Mouse (Mus musculus): ENCODE measurements around the gene Slc44a1. TPM values are rescaled to one million over a fixed set of nuclear protein-coding genes. Genes with fewer than 3 reads are reported as not detected.

The Slc44a1 gene
- 10.8 and 12.0 TPM in 2 replicates for polyA plus RNA-seq (2016; fragmentation: Nextera tagmentation; extraction: Ambion mirVana)

GRCm38 (mm10) chr4:53440010-53440815 lies at the start of gene Slc44a1:
Slc44a1 (plus strand) TSS chr4:53440413.
- H3K9me3 ChIP-seq = no peaks in the 10 kb centered on the region
- H3K4me3 ChIP-seq = peak within 1 kb of the TSS; percentile 85
- peaks cover 25% of the 10 kb centered on the region for H3K27me3 ChIP-seq (ENCODE audit: insufficient read depth, poor library complexity, severe bottlenecking)
- DNase-seq (ENCODE audit: low spot score) = peak; percentile 88
- under 1% methylated on average over 118 of the region's 122 CpGs for WGBS
- peak within 1 kb of the TSS; percentile 92 for H3K27ac ChIP-seq
- peaks cover 27% of the 10 kb centered on the region for H3K4me1 ChIP-seq (replicated peaks)
- H3K36me3 ChIP-seq = no peaks in the 10 kb centered on the region

- Histone ChIP-seq H3K4me3 (no peak overlapping the region), H3K9me3 (no peaks in the 10 kb centered on the region), H3K27me3 (ENCODE audit: insufficient read depth, poor library complexity, severe bottlenecking) (no peaks in the 10 kb centered on the region), H3K4me1 (replicated peaks) (no peaks in the 10 kb centered on the region), H3K27ac (no peak overlapping the region), H3K36me3 (no peaks in the 10 kb centered on the region)
- 84% methylated on average over 3 of the region's 3 CpGs for WGBS
- no peak for DNase-seq (ENCODE audit: low spot score)
Observed at GRCm38 (mm10) chr4:53395002-53395401, 45.2 kb upstream of the Slc44a1 start.

DNA sequence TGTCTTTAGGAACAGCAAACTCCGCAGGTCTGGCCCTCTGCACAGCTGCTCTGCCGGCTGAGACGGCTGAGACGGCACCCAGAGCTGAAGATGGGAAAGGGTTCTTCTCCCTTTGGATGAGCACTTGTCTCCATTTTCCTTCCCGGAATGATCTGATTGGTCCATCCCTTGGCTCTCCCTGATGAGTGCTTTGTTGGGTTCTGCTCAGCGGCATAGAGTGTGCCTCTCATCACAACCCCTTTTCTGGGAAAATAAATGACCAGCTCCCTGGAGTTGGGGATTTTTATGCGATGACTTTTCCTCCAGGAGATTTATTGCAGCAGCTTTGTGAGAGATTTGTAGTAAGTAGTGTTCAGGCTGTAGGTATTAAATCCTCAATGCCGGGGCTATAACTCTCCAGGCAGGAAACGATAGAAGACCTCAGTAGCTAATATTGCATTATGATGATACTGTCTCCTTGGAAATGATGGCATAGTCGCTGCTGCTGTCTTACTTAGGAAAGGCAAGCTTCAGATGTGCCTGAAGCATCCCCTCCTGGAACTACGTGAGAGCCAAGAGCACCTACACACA lies 43.5 kb upstream of the Slc44a1 start:
- Histone ChIP-seq H3K27ac (no peak overlapping the region), H3K36me3 (no peaks in the 10 kb centered on the region), H3K4me3 (no peak overlapping the region), H3K4me1 (replicated peaks) (no peaks in the 10 kb centered on the region), H3K9me3 (no peaks in the 10 kb centered on the region), H3K27me3 (ENCODE audit: insufficient read depth, poor library complexity, severe bottlenecking) (no peaks in the 10 kb centered on the region)
- WGBS = 84% methylated on average over 11 of the region's 11 CpGs
- no peak for DNase-seq (ENCODE audit: low spot score)

- Histone ChIP-seq H3K27ac (no peak overlapping the region), H3K4me3 (no peak overlapping the region), H3K4me1 (replicated peaks) (no peaks in the 10 kb centered on the region), H3K9me3 (no peaks in the 10 kb centered on the region), H3K36me3 (no peaks in the 10 kb centered on the region), H3K27me3 (ENCODE audit: insufficient read depth, poor library complexity, severe bottlenecking) (no peaks in the 10 kb centered on the region)
- DNase-seq (ENCODE audit: low spot score) = no peak
- WGBS = 80% methylated on average over 4 of the region's 4 CpGs
Observed at GRCm38 (mm10) chr4:53397280-53398117, 42.7 kb upstream of the Slc44a1 start.

- H3K27me3 ChIP-seq (ENCODE audit: insufficient read depth, poor library complexity, severe bottlenecking) = no peaks in the 10 kb centered on the region
- H3K9me3 ChIP-seq = no peaks in the 10 kb centered on the region
- no peaks in the 10 kb centered on the region for H3K36me3 ChIP-seq
- H3K4me3 ChIP-seq = no peak overlapping the region
- no peaks in the 10 kb centered on the region for H3K4me1 ChIP-seq (replicated peaks)
- no peak for DNase-seq (ENCODE audit: low spot score)
- 78% methylated on average over 5 of the region's 5 CpGs for WGBS
- no peak overlapping the region for H3K27ac ChIP-seq
Observed at GRCm38 (mm10) chr4:53398561-53398960, 41.7 kb upstream of the Slc44a1 start.

DNA sequence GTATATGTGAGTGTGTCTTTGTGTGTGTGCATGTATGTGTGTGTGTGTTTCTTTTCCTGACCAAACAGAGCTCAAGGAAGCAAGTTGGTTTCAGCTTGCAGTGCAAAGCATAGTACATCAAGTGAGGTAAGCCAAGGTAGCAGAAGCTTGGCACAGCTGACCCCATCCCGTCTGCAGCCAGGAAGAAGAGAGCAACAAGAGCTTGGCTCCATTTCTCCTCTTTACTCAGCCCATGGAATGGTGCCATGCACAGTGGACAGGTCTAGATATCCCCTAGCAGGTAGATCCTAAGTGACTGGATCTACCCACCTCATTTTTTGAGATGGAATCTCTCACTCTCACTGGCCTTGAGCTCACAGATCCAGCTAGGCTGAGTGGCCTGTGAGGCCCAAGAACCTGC lies 40.8 kb upstream of the Slc44a1 start:
- Histone ChIP-seq H3K4me1 (replicated peaks) (no peaks in the 10 kb centered on the region), H3K9me3 (no peaks in the 10 kb centered on the region), H3K36me3 (no peaks in the 10 kb centered on the region), H3K27me3 (ENCODE audit: insufficient read depth, poor library complexity, severe bottlenecking) (no peaks in the 10 kb centered on the region), H3K4me3 (no peak overlapping the region), H3K27ac (no peak overlapping the region)
- 88% methylated on average over 1 of the region's 1 CpGs for WGBS
- DNase-seq (ENCODE audit: low spot score) = no peak

DNA sequence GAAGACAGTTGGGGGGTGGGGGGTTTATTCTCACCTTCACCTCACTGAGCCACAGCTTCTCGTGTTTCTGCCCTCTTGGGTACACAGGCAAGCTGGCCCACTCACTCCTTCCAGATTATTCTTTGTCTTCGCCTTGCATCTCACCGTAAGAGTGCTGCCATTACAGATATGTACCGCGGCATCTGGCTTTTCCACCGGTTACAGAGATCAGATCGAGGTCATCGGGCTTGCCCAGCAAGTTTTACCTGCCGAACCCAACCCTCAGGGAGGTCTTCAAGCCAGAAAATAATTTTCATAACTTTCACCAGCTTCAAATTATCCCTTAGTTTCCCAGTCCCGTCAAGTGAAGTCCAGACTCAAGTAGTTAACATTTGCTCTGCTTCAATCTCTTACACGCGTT lies 36.8 kb upstream of the Slc44a1 start:
- no peaks in the 10 kb centered on the region for H3K27me3 ChIP-seq (ENCODE audit: insufficient read depth, poor library complexity, severe bottlenecking)
- H3K27ac ChIP-seq = no peak overlapping the region
- H3K9me3 ChIP-seq = no peaks in the 10 kb centered on the region
- H3K4me3 ChIP-seq = no peak overlapping the region
- no peak for DNase-seq (ENCODE audit: low spot score)
- 95% methylated on average over 12 of the region's 12 CpGs for WGBS
- H3K36me3 ChIP-seq = no peaks in the 10 kb centered on the region
- H3K4me1 ChIP-seq (replicated peaks) = no peaks in the 10 kb centered on the region

GRCm38 (mm10) chr4:53404431-53404925 lies 35.7 kb upstream of the Slc44a1 start:
- no peak for DNase-seq (ENCODE audit: low spot score)
- Histone ChIP-seq H3K9me3 (no peaks in the 10 kb centered on the region), H3K27ac (no peak overlapping the region), H3K36me3 (no peaks in the 10 kb centered on the region), H3K4me3 (no peak overlapping the region), H3K27me3 (ENCODE audit: insufficient read depth, poor library complexity, severe bottlenecking) (no peaks in the 10 kb centered on the region), H3K4me1 (replicated peaks) (no peaks in the 10 kb centered on the region)
- WGBS = 90% methylated on average over 6 of the region's 6 CpGs

DNA sequence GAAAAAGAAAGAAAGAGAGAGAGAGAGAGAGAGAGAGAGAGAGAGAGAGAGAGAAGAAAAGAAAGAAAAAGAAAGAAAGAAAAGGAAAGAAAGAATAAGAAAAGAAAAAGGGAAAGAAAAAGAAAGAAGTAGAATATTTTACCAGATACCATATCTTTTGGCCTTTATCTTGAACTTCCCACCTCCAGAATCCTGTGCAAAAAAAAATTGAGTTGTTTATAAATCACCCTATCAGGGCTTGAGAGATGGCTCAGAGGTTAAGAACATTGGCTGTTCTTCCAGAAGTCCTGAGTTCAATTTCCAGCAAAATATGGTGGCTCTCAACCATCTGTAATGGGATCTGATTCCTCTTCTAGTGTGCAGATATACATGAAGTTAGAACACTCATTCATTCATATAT lies 33.3 kb upstream of the Slc44a1 start:
- no peak overlapping the region for H3K4me3 ChIP-seq
- H3K27ac ChIP-seq = no peak overlapping the region
- H3K9me3 ChIP-seq = no peaks in the 10 kb centered on the region
- H3K27me3 ChIP-seq (ENCODE audit: insufficient read depth, poor library complexity, severe bottlenecking) = no peaks in the 10 kb centered on the region
- H3K36me3 ChIP-seq = no peaks in the 10 kb centered on the region
- 0 out of 2 replicates have a peak, but pooled peaks cover 4% of the 10 kb centered on the region for H3K4me1 ChIP-seq (replicated peaks)
- no peak for DNase-seq (ENCODE audit: low spot score)

- Histone ChIP-seq H3K27me3 (ENCODE audit: insufficient read depth, poor library complexity, severe bottlenecking) (no peaks in the 10 kb centered on the region), H3K27ac (no peak overlapping the region), H3K4me1 (replicated peaks) (0 out of 2 replicates have a peak, but pooled peaks cover 4% of the 10 kb centered on the region), H3K4me3 (no peak overlapping the region), H3K36me3 (no peaks in the 10 kb centered on the region), H3K9me3 (no peaks in the 10 kb centered on the region)
- DNase-seq (ENCODE audit: low spot score) = no peak
- WGBS = 86% methylated on average over 8 of the region's 8 CpGs
Observed at GRCm38 (mm10) chr4:53408821-53409220, 31.4 kb upstream of the Slc44a1 start.

DNA sequence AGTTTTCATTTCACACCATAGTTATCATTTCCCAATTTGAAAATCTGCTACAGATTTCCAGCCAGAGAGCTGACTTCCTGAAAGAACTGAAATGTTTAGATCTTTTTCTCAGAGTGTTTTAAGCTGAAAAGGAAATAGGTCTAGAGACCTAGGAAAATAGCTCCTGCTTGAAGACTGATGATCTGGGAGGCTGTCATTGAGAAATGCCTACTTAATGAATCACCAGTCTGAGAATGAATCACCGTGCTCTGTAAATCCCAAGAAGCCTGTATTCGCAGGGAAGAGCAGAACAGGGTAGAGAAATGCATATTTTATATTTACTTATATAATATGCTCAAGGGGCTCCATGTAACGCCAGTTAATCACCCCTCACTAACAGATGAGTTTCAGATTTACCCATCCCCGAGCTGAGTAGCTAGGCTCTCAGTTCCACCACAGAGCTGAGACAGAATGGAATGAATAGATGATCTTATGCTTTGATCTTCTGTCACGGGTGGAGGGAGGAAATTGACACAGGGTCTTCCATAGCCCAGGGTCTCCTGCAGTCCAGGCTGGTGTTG lies 30.6 kb upstream of the Slc44a1 start:
- Histone ChIP-seq H3K4me3 (no peak overlapping the region), H3K36me3 (no peaks in the 10 kb centered on the region), H3K27ac (no peak overlapping the region), H3K9me3 (no peaks in the 10 kb centered on the region), H3K4me1 (replicated peaks) (0 out of 2 replicates have a peak, but pooled peaks cover 4% of the 10 kb centered on the region), H3K27me3 (ENCODE audit: insufficient read depth, poor library complexity, severe bottlenecking) (no peaks in the 10 kb centered on the region)
- no peak for DNase-seq (ENCODE audit: low spot score)
- 48% methylated on average over 5 of the region's 5 CpGs for WGBS

- Histone ChIP-seq H3K36me3 (no peaks in the 10 kb centered on the region), H3K9me3 (no peaks in the 10 kb centered on the region)
- WGBS = 86% methylated on average over 5 of the region's 5 CpGs
Observed at GRCm38 (mm10) chr4:53410752-53411151, 29.5 kb upstream of the Slc44a1 start.

More at GRCm38 (mm10) chr4:53410752-53411151, 29.5 kb upstream of the Slc44a1 start:
- H3K4me1 ChIP-seq (replicated peaks) = 0 out of 2 replicates have a peak, but pooled peaks cover 4% of the 10 kb centered on the region
- H3K4me3 ChIP-seq = no peak overlapping the region
- no peak for DNase-seq (ENCODE audit: low spot score)
- H3K27me3 ChIP-seq (ENCODE audit: insufficient read depth, poor library complexity, severe bottlenecking) = no peaks in the 10 kb centered on the region
- H3K27ac ChIP-seq = no peak overlapping the region
